Mouse (Mus musculus) hindbrain, embryonic 12.5 days (tissue): ENCODE measurements around the gene Ccnt1. TPM values are rescaled to one million over a fixed set of nuclear protein-coding genes. Genes with fewer than 3 reads are reported as not detected.

Experiments used
- microRNA-seq: library from miRNA; unstranded; fragments of <30 nt; microRNA quantifications from one replicate; pipeline ENCODE4, GENCODE M21; 2017
- polyA plus RNA-seq: library from polyadenylated mRNA; unstranded; fragments of >200 nt; fragmentation: Nextera tagmentation; extraction: Ambion mirVana; gene quantifications from 2 replicates; pipeline ENCODE4 v1.2.1, GENCODE M21; 2016

Ccnt1 gene
- polyA plus RNA-seq, 1 experiment from 2014 or later, result 63.2 TPM

Small RNA genes lying within 50 kb of the gene (microRNA-seq; reads per million reads assigned to microRNA genes)
- gene Mir1291, result not detected

Other genes starting within 250 kb of the Ccnt1 start
- not detected in 2 replicates for gene Olfr284, start 229.9 kb downstream of the Ccnt1 start, polyA plus RNA-seq
- not detected in 2 replicates for gene Olfr283, start 190.0 kb downstream of the Ccnt1 start, polyA plus RNA-seq
- not detected in 2 replicates for gene Olfr282, start 139.7 kb downstream of the Ccnt1 start, polyA plus RNA-seq
- gene Olfr281, start 118.3 kb downstream of the Ccnt1 start, polyA plus RNA-seq, result not detected in 2 replicates
- gene OR5BS1P, start 101.0 kb downstream of the Ccnt1 start, polyA plus RNA-seq, result not detected in 2 replicates
- not detected in 2 replicates for gene Lalba, start 88.2 kb downstream of the Ccnt1 start, polyA plus RNA-seq
- gene Olfr279, start 78.5 kb downstream of the Ccnt1 start, polyA plus RNA-seq, result not detected in 2 replicates
- 166 and 167 TPM in 2 replicates for gene Kansl2, start 36.7 kb downstream of the Ccnt1 start, polyA plus RNA-seq
- 0.43 and 0.46 TPM in 2 replicates for gene 4930415O20Rik, start 81 bp upstream of the Ccnt1 start, polyA plus RNA-seq
- gene Adcy6, start 39.2 kb upstream of the Ccnt1 start, polyA plus RNA-seq, result 15.9 and 18.6 TPM in 2 replicates
- gene Cacnb3, start 59.9 kb upstream of the Ccnt1 start, polyA plus RNA-seq, result 110 and 113 TPM in 2 replicates
- gene Ddx23, start 92.0 kb upstream of the Ccnt1 start, polyA plus RNA-seq, result 21.9 and 26.6 TPM in 2 replicates
- gene Rnd1, start 106.5 kb upstream of the Ccnt1 start, polyA plus RNA-seq, result 6.4 and 6.5 TPM in 2 replicates
- 3.1 and 3.5 TPM in 2 replicates for gene Ccdc65, start 137.3 kb upstream of the Ccnt1 start, polyA plus RNA-seq
- 14.3 and 15.1 TPM in 2 replicates for gene Fkbp11, start 157.3 kb upstream of the Ccnt1 start, polyA plus RNA-seq
- gene Arf3, start 192.3 kb upstream of the Ccnt1 start, polyA plus RNA-seq, result 65.1 and 65.2 TPM in 2 replicates
- gene Wnt10b, start 207.2 kb upstream of the Ccnt1 start, polyA plus RNA-seq, result 0.59 and 0.91 TPM in 2 replicates
- gene Wnt1, start 218.9 kb upstream of the Ccnt1 start, polyA plus RNA-seq, result 8.4 and 8.6 TPM in 2 replicates
- 0.56 and 0.65 TPM in 2 replicates for gene Ddn, start 238.6 kb upstream of the Ccnt1 start, polyA plus RNA-seq